Mouse (Mus musculus) stomach, embryonic 14.5 days (tissue): ENCODE measurements around the gene 1810013L24Rik. TPM values are rescaled to one million over a fixed set of nuclear protein-coding genes. Genes with fewer than 3 reads are reported as not detected.

Source experiments
- ATAC-seq: fragments of 200-750 bp; cut with Nextera tagmentation; 2 replicates; pipeline ENCODE4 v1.8.0; 2017; ENCODE audit warnings: low read depth, moderate TSS enrichment; ENCODE audit not compliant: insufficient number of reproducible peaks, insufficient read depth, low FRiP score
- H3K27ac ChIP-seq: fragments of 300-500 bp; sonication (generic); 2 replicates; pipeline ENCODE4 v1.5.1; 2014; ENCODE audit warnings: mild to moderate bottlenecking, low read length, moderate library complexity, mixed read lengths
- H3K27me3 ChIP-seq: fragments of 300-500 bp; sonication (generic); 2 replicates; pipeline ENCODE4 v1.6.1; 2014; ENCODE audit warnings: low read length, control low read depth, mixed read lengths; ENCODE audit not compliant: control insufficient read depth, insufficient read depth
- H3K36me3 ChIP-seq: fragments of 300-500 bp; sonication (generic); 2 replicates; pipeline ENCODE4 v1.6.1; 2014; ENCODE audit warnings: mild to moderate bottlenecking, control low read depth, low read length, moderate library complexity, mixed read lengths; ENCODE audit not compliant: control insufficient read depth, insufficient read depth
- H3K4me1 ChIP-seq: fragments of 300-500 bp; sonication (generic); 2 replicates; pipeline ENCODE4 v1.6.1; 2014; ENCODE audit warnings: low read length, control low read depth, mixed read lengths; ENCODE audit not compliant: control insufficient read depth, insufficient read depth
- H3K4me2 ChIP-seq: fragments of 300-500 bp; sonication (generic); replicated peaks from 2 replicates; pipeline ENCODE4 v1.6.1; 2014; ENCODE audit warnings: low read depth, low read length, control low read depth
- H3K4me3 ChIP-seq: fragments of 300-500 bp; sonication (generic); 2 replicates; pipeline ENCODE4 v1.5.1; 2014; ENCODE audit warnings: low read depth, low read length, control low read depth
- H3K9ac ChIP-seq: fragments of 300-500 bp; sonication (generic); replicated peaks from 2 replicates; pipeline ENCODE4 v1.6.1; 2014; ENCODE audit warnings: low read depth, mild to moderate bottlenecking, control low read depth, low read length, moderate library complexity, mixed read lengths
- H3K9me3 ChIP-seq: fragments of 300-500 bp; sonication (generic); 2 replicates; pipeline ENCODE4 v1.6.1; 2016; ENCODE audit warnings: low read depth, low read length, control low read depth; ENCODE audit not compliant: control insufficient read depth
- WGBS: fragments of 180-500 bp; shearing (Covaris S2); extraction: QIAGEN DNeasy Blood & Tissue Kit; methylation state at CpG from one replicate; pipeline ENCODE4 v1.1.7; 2014; 5-methylcytosine and 5-hydroxymethylcytosine counted together
- polyA plus RNA-seq: library from polyadenylated mRNA; unstranded; fragments of >200 nt; fragmentation: Nextera tagmentation; extraction: Ambion mirVana; gene quantifications from 2 replicates; pipeline ENCODE4 v1.2.1, GENCODE M21; 2014

The 1810013L24Rik gene
- polyA plus RNA-seq, 1 experiment from 2014 or later, result 16.9 TPM

- no peaks in the 10 kb centered on the region for H3K9me3 ChIP-seq
- no peak overlapping the region for H3K27ac ChIP-seq
- H3K9ac ChIP-seq, result no peak overlapping the region
- no peak overlapping the region for H3K4me3 ChIP-seq
- peaks cover 2% of the 10 kb centered on the region; the same call in 1 of the 2 replicates for H3K4me1 ChIP-seq
- H3K36me3 ChIP-seq, result peaks cover 45% of the 10 kb centered on the region
- H3K27me3 ChIP-seq, result no peaks in the 10 kb centered on the region
- WGBS, result 83% methylated on average over 3 of the region's 3 CpGs
- no peak for ATAC-seq
- H3K4me2 ChIP-seq, result no peak overlapping the region
Measured at GRCm38 (mm10) chr16:8843580-8844175, 13.8 kb downstream of the 1810013L24Rik start.

DNA sequence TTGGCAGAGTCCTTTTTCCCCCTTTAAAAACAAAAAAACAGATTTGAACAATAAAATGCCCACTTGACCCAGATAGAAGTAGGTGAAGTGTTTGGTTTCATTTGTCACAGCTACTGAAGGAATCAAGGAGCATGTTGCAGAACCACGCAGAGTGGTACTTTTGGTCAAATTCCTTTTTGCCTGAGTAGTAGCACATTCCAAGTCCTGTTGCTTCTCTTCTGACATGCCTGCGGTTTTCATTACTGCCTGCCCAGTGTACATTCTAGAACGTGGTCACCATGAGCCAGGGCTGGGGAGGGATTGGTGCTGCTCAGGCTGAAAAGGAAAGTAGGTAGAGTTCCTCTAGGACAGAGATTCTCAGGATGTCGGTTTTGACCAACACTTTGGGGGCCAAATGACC, 16.1 kb downstream of the 1810013L24Rik start:
- H3K27ac ChIP-seq, result no peak overlapping the region
- H3K4me3 ChIP-seq, result no peak overlapping the region
- H3K4me1 ChIP-seq, result peaks cover 9% of the 10 kb centered on the region; the same call in 1 of the 2 replicates
- H3K4me2 ChIP-seq, result no peak overlapping the region
- no peak for ATAC-seq
- no peaks in the 10 kb centered on the region for H3K9me3 ChIP-seq
- H3K36me3 ChIP-seq, result peaks cover 33% of the 10 kb centered on the region
- WGBS, result 77% methylated on average over 4 of the region's 4 CpGs
- no peaks in the 10 kb centered on the region for H3K27me3 ChIP-seq
- H3K9ac ChIP-seq, result no peak overlapping the region

DNA sequence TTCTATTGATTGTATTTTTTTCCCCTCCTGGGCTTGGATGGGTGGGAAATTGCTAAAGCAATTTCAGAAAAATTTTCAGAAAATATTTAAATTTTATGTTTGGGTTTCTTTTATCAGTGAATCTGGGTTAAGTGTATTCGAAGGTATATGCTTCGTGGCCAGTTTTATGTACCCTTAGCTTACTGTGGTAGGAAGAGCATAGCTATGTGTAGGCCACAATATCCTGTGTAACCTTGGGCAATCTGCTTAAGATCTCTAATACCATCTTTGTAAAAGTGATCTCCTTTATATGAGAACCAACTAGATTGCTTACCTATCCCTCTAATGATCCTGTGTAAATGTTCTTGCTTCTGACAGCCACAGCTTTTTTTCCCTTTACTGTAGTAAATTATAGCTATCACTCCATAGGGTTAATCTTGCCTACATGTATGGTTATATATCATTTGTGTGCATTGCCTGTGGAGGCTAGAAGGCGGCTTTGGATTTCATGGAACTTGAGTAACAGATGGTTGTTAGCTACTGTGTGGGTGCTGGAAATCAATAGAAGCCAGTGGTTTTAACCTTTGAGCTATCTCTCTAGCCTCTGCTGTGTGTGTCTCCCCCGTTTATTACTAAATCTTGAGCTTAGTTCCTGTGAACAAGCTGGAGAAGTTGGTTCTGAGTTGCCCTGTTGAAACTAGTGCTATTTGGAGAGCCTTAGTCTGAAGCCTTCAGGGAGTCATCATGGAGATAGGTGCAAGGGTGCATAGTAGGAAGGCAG, 18.6 kb downstream of the 1810013L24Rik start:
- Histone ChIP-seq H3K9me3 (no peaks in the 10 kb centered on the region), H3K4me2 (no peak overlapping the region), H3K9ac (no peak overlapping the region), H3K4me1 (peaks cover 9% of the 10 kb centered on the region; the same call in 1 of the 2 replicates), H3K36me3 (peaks cover 25% of the 10 kb centered on the region), H3K27me3 (no peaks in the 10 kb centered on the region), H3K4me3 (no peak overlapping the region), H3K27ac (no peak overlapping the region)
- WGBS, result 79% methylated on average over 4 of the region's 4 CpGs
- ATAC-seq, result no peak

DNA sequence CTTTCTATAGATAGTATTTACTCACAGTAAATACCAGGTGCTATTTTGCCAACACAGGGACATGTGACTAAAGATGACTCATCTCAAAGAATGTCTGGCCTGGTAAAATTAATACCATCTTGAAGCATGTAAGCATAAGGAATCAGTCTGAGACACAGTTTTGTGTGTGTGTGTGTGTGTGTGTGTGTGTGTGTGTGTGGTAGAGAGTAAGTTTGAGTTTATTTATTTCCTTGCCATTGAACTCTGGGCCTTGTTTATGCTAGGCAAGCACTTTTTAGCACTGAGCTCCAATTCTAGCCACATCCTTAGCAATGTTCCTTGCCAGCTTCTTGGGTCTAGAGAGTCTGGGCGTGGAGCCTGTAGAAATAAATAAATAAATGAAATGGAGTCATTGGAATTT, 20.0 kb downstream of the 1810013L24Rik start:
- peaks cover 25% of the 10 kb centered on the region for H3K36me3 ChIP-seq
- H3K27ac ChIP-seq, result no peak overlapping the region
- WGBS, result 66% methylated on average over 1 of the region's 1 CpGs
- H3K9me3 ChIP-seq, result no peaks in the 10 kb centered on the region
- H3K9ac ChIP-seq, result no peak overlapping the region
- no peaks in the 10 kb centered on the region for H3K27me3 ChIP-seq
- H3K4me1 ChIP-seq, result peaks cover 9% of the 10 kb centered on the region; the same call in 1 of the 2 replicates
- ATAC-seq, result no peak
- H3K4me2 ChIP-seq, result no peak overlapping the region
- H3K4me3 ChIP-seq, result no peak overlapping the region

DNA sequence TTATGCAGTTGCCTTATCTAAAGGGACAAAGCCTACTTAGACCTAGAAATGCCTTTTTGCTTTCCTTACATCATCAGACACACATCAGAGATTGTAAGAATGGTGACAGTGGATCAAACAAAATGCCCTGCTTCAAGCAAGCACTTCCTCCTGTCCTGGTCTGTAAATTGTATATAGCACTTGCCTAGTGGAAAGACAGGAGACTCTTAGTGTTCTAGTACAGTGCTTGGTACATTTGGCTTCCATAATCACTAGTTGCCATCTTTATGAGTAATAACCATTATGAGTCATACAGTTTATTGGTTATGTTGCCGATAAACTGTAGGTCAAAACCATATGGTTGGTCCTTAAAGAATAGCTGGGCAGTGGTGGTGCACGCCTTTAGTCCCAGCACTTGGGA, 25.2 kb downstream of the 1810013L24Rik start:
- WGBS, result 96% methylated on average over 2 of the region's 2 CpGs
- H3K36me3 ChIP-seq, result peaks cover 55% of the 10 kb centered on the region

GRCm38 (mm10) chr16:8856820-8857219, 26.9 kb downstream of the 1810013L24Rik start:
- no peak for ATAC-seq
- peaks cover 60% of the 10 kb centered on the region for H3K36me3 ChIP-seq

More for the DNA sequence above, 25.2 kb downstream of the 1810013L24Rik start:
- Histone ChIP-seq H3K4me1 (no peaks in the 10 kb centered on the region), H3K9me3 (no peaks in the 10 kb centered on the region), H3K9ac (no peak overlapping the region), H3K4me2 (no peak overlapping the region), H3K4me3 (no peak overlapping the region), H3K27me3 (no peaks in the 10 kb centered on the region), H3K27ac (no peak overlapping the region)
- ATAC-seq, result no peak

GRCm38 (mm10) chr16:8862336-8862987, 32.6 kb downstream of the 1810013L24Rik start:
- no peak overlapping the region for H3K27ac ChIP-seq
- 81% methylated on average over 5 of the region's 5 CpGs for whole genome bisulfite sequencing
- H3K4me3 ChIP-seq, result no peak overlapping the region
- no peaks in the 10 kb centered on the region for H3K27me3 ChIP-seq
- H3K9ac ChIP-seq, result no peak overlapping the region
- H3K4me2 ChIP-seq, result no peak overlapping the region
- H3K36me3 ChIP-seq, result peaks cover 31% of the 10 kb centered on the region
- no peak for ATAC-seq
- no peaks in the 10 kb centered on the region for H3K9me3 ChIP-seq
- 0 out of 2 replicates have a peak, but pooled peaks cover 5% of the 10 kb centered on the region for H3K4me1 ChIP-seq

More at GRCm38 (mm10) chr16:8856820-8857219, 26.9 kb downstream of the 1810013L24Rik start:
- no peak overlapping the region for H3K9ac ChIP-seq
- H3K4me2 ChIP-seq, result no peak overlapping the region
- no peaks in the 10 kb centered on the region for H3K27me3 ChIP-seq
- 83% methylated on average over 2 of the region's 2 CpGs for WGBS
- H3K9me3 ChIP-seq, result no peaks in the 10 kb centered on the region
- H3K4me3 ChIP-seq, result no peak overlapping the region
- H3K27ac ChIP-seq, result no peak overlapping the region
- no peaks in the 10 kb centered on the region for H3K4me1 ChIP-seq

- Histone ChIP-seq H3K4me1 (0 out of 2 replicates have a peak, but pooled peaks cover 5% of the 10 kb centered on the region), H3K9ac (no peak overlapping the region), H3K36me3 (peaks cover 14% of the 10 kb centered on the region), H3K27me3 (no peaks in the 10 kb centered on the region), H3K4me2 (no peak overlapping the region), H3K9me3 (no peaks in the 10 kb centered on the region), H3K4me3 (no peak overlapping the region), H3K27ac (no peak overlapping the region)
- whole genome bisulfite sequencing, result 25% methylated on average over 4 of the region's 4 CpGs
- 0 out of 2 replicates have a peak, but pooled peaks have one; percentile 16 for ATAC-seq
Measured at GRCm38 (mm10) chr16:8864223-8864631, 34.3 kb downstream of the 1810013L24Rik start.
